Mouse (Mus musculus): ENCODE results near the gene Dpf3. TPM values are rescaled to one million over a fixed set of nuclear protein-coding genes. Genes with fewer than 3 reads are reported as not detected.

The Dpf3 gene
- polyA plus RNA-seq, 1 experiment from 2014 or later: 19.3 TPM

GRCm38 (mm10) chr12:83438002-83438401, 49.5 kb downstream of the Dpf3 start:
- H3K4me2 ChIP-seq (ENCODE audit: low read length): no peak overlapping the region
- no peak overlapping the region for H3K4me3 ChIP-seq (ENCODE audit: low read depth, low read length)
- no peaks in the 10 kb centered on the region for H3K36me3 ChIP-seq (ENCODE audit: control insufficient read depth, insufficient read depth, low read length)
- no peak overlapping the region for H3K9ac ChIP-seq (ENCODE audit: low read depth, low read length)
- no peaks in the 10 kb centered on the region for H3K4me1 ChIP-seq (ENCODE audit: control insufficient read depth, insufficient read depth, low read length)
- ATAC-seq: no peak
- H3K27ac ChIP-seq (ENCODE audit: low read length): no peak overlapping the region
- no peaks in the 10 kb centered on the region for H3K27me3 ChIP-seq (ENCODE audit: control insufficient read depth, insufficient read depth, low read depth, low read length)
- no peaks in the 10 kb centered on the region for H3K9me3 ChIP-seq (replicated peaks; ENCODE audit: control insufficient read depth, low read length, poor library complexity, severe bottlenecking)
- 91% methylated on average over 2 of the region's 2 CpGs for WGBS

- no peaks in the 10 kb centered on the region for H3K4me1 ChIP-seq (ENCODE audit: control insufficient read depth, insufficient read depth, low read length)
- H3K4me2 ChIP-seq (ENCODE audit: low read length): no peak overlapping the region
- H3K4me3 ChIP-seq (ENCODE audit: low read depth, low read length): no peak overlapping the region
- 67% methylated on average over 10 of the region's 10 CpGs for WGBS
- ATAC-seq: no peak
- H3K27ac ChIP-seq (ENCODE audit: low read length): no peak overlapping the region
- no peaks in the 10 kb centered on the region for H3K9me3 ChIP-seq (replicated peaks; ENCODE audit: control insufficient read depth, low read length, poor library complexity, severe bottlenecking)
- H3K9ac ChIP-seq (ENCODE audit: low read depth, low read length): no peak overlapping the region
- H3K27me3 ChIP-seq (ENCODE audit: control insufficient read depth, insufficient read depth, low read depth, low read length): no peaks in the 10 kb centered on the region
- no peaks in the 10 kb centered on the region for H3K36me3 ChIP-seq (ENCODE audit: control insufficient read depth, insufficient read depth, low read length)
Measured at GRCm38 (mm10) chr12:83433987-83434698, 53.4 kb downstream of the Dpf3 start.

- Histone ChIP-seq H3K36me3 (ENCODE audit: control insufficient read depth, insufficient read depth, low read length) (no peaks in the 10 kb centered on the region), H3K4me3 (ENCODE audit: low read depth, low read length) (no peak overlapping the region), H3K4me2 (ENCODE audit: low read length) (no peak overlapping the region), H3K9me3 (replicated peaks; ENCODE audit: control insufficient read depth, low read length, poor library complexity, severe bottlenecking) (no peaks in the 10 kb centered on the region), H3K4me1 (ENCODE audit: control insufficient read depth, insufficient read depth, low read length) (no peaks in the 10 kb centered on the region), H3K27ac (ENCODE audit: low read length) (no peak overlapping the region), H3K9ac (ENCODE audit: low read depth, low read length) (no peak overlapping the region), H3K27me3 (ENCODE audit: control insufficient read depth, insufficient read depth, low read depth, low read length) (no peaks in the 10 kb centered on the region)
- no peak for ATAC-seq
- WGBS: 95% methylated on average over 4 of the region's 4 CpGs
Measured at GRCm38 (mm10) chr12:83433436-83433835, 54.1 kb downstream of the Dpf3 start.

GRCm38 (mm10) chr12:83430207-83430606, 57.3 kb downstream of the Dpf3 start:
- H3K27me3 ChIP-seq (ENCODE audit: control insufficient read depth, insufficient read depth, low read depth, low read length): no peaks in the 10 kb centered on the region
- 91% methylated on average over 5 of the region's 5 CpGs for WGBS
- no peak overlapping the region for H3K27ac ChIP-seq (ENCODE audit: low read length)
- no peak overlapping the region for H3K4me3 ChIP-seq (ENCODE audit: low read depth, low read length)
- H3K36me3 ChIP-seq (ENCODE audit: control insufficient read depth, insufficient read depth, low read length): no peaks in the 10 kb centered on the region
- H3K4me1 ChIP-seq (ENCODE audit: control insufficient read depth, insufficient read depth, low read length): peaks cover 3% of the 10 kb centered on the region; the same call in 1 of the 2 replicates
- no peak overlapping the region for H3K9ac ChIP-seq (ENCODE audit: low read depth, low read length)
- H3K9me3 ChIP-seq (replicated peaks; ENCODE audit: control insufficient read depth, low read length, poor library complexity, severe bottlenecking): no peaks in the 10 kb centered on the region
- no peak for ATAC-seq
- H3K4me2 ChIP-seq (ENCODE audit: low read length): no peak overlapping the region

GRCm38 (mm10) chr12:83428016-83428415, 59.5 kb downstream of the Dpf3 start:
- Histone ChIP-seq H3K9me3 (replicated peaks; ENCODE audit: control insufficient read depth, low read length, poor library complexity, severe bottlenecking) (no peaks in the 10 kb centered on the region), H3K4me3 (ENCODE audit: low read depth, low read length) (no peak overlapping the region), H3K4me1 (ENCODE audit: control insufficient read depth, insufficient read depth, low read length) (peaks cover 9% of the 10 kb centered on the region), H3K27ac (ENCODE audit: low read length) (no peak overlapping the region), H3K36me3 (ENCODE audit: control insufficient read depth, insufficient read depth, low read length) (no peaks in the 10 kb centered on the region), H3K4me2 (ENCODE audit: low read length) (no peak overlapping the region), H3K9ac (ENCODE audit: low read depth, low read length) (no peak overlapping the region), H3K27me3 (ENCODE audit: control insufficient read depth, insufficient read depth, low read depth, low read length) (no peaks in the 10 kb centered on the region)
- 60% methylated on average over 9 of the region's 9 CpGs for WGBS
- no peak for ATAC-seq

- H3K4me2 ChIP-seq (ENCODE audit: low read length): no peak overlapping the region
- H3K4me1 ChIP-seq (ENCODE audit: control insufficient read depth, insufficient read depth, low read length): peaks cover 9% of the 10 kb centered on the region
- no peaks in the 10 kb centered on the region for H3K9me3 ChIP-seq (replicated peaks; ENCODE audit: control insufficient read depth, low read length, poor library complexity, severe bottlenecking)
- H3K36me3 ChIP-seq (ENCODE audit: control insufficient read depth, insufficient read depth, low read length): no peaks in the 10 kb centered on the region
- H3K27me3 ChIP-seq (ENCODE audit: control insufficient read depth, insufficient read depth, low read depth, low read length): no peaks in the 10 kb centered on the region
- 66% methylated on average over 4 of the region's 4 CpGs for whole genome bisulfite sequencing
- H3K9ac ChIP-seq (ENCODE audit: low read depth, low read length): no peak overlapping the region
- ATAC-seq: no peak
- no peak overlapping the region for H3K27ac ChIP-seq (ENCODE audit: low read length)
- H3K4me3 ChIP-seq (ENCODE audit: low read depth, low read length): no peak overlapping the region
Measured at GRCm38 (mm10) chr12:83427601-83428000, 59.9 kb downstream of the Dpf3 start.

GRCm38 (mm10) chr12:83426326-83426725, 61.2 kb downstream of the Dpf3 start:
- H3K9ac ChIP-seq (ENCODE audit: low read depth, low read length): no peak overlapping the region
- H3K9me3 ChIP-seq (replicated peaks; ENCODE audit: control insufficient read depth, low read length, poor library complexity, severe bottlenecking): no peaks in the 10 kb centered on the region
- no peaks in the 10 kb centered on the region for H3K27me3 ChIP-seq (ENCODE audit: control insufficient read depth, insufficient read depth, low read depth, low read length)
- ATAC-seq: no peak
- H3K4me1 ChIP-seq (ENCODE audit: control insufficient read depth, insufficient read depth, low read length): peaks cover 9% of the 10 kb centered on the region
- H3K27ac ChIP-seq (ENCODE audit: low read length): peak overlapping the region; percentile 68; the same call in 1 of the 2 replicates
- 65% methylated on average over 5 of the region's 5 CpGs for WGBS
- no peak overlapping the region for H3K4me2 ChIP-seq (ENCODE audit: low read length)
- H3K4me3 ChIP-seq (ENCODE audit: low read depth, low read length): no peak overlapping the region
- H3K36me3 ChIP-seq (ENCODE audit: control insufficient read depth, insufficient read depth, low read length): no peaks in the 10 kb centered on the region

- peak overlapping the region; percentile 68; the same call in 1 of the 2 replicates for H3K27ac ChIP-seq (ENCODE audit: low read length)
- no peak for ATAC-seq
- 73% methylated on average over 7 of the region's 7 CpGs for WGBS
Measured at GRCm38 (mm10) chr12:83425736-83426135, 61.8 kb downstream of the Dpf3 start.

GRCm38 (mm10) chr12:83424720-83425444, 62.6 kb downstream of the Dpf3 start:
- H3K27ac ChIP-seq (ENCODE audit: low read length): peak overlapping the region; percentile 68
- H3K4me1 ChIP-seq (ENCODE audit: control insufficient read depth, insufficient read depth, low read length): peaks cover 9% of the 10 kb centered on the region
- 35% methylated on average over 11 of the region's 11 CpGs for WGBS
- H3K4me2 ChIP-seq (ENCODE audit: low read length): no peak overlapping the region
- no peaks in the 10 kb centered on the region for H3K9me3 ChIP-seq (replicated peaks; ENCODE audit: control insufficient read depth, low read length, poor library complexity, severe bottlenecking)
- no peak overlapping the region for H3K9ac ChIP-seq (ENCODE audit: low read depth, low read length)
- H3K27me3 ChIP-seq (ENCODE audit: control insufficient read depth, insufficient read depth, low read depth, low read length): no peaks in the 10 kb centered on the region
- H3K36me3 ChIP-seq (ENCODE audit: control insufficient read depth, insufficient read depth, low read length): no peaks in the 10 kb centered on the region
- peak; percentile 79; the same call in 1 of the 2 replicates for ATAC-seq
- H3K4me3 ChIP-seq (ENCODE audit: low read depth, low read length): no peak overlapping the region

More at GRCm38 (mm10) chr12:83425736-83426135, 61.8 kb downstream of the Dpf3 start:
- peaks cover 9% of the 10 kb centered on the region for H3K4me1 ChIP-seq (ENCODE audit: control insufficient read depth, insufficient read depth, low read length)
- no peaks in the 10 kb centered on the region for H3K27me3 ChIP-seq (ENCODE audit: control insufficient read depth, insufficient read depth, low read depth, low read length)
- no peaks in the 10 kb centered on the region for H3K36me3 ChIP-seq (ENCODE audit: control insufficient read depth, insufficient read depth, low read length)
- no peaks in the 10 kb centered on the region for H3K9me3 ChIP-seq (replicated peaks; ENCODE audit: control insufficient read depth, low read length, poor library complexity, severe bottlenecking)
- H3K4me3 ChIP-seq (ENCODE audit: low read depth, low read length): no peak overlapping the region
- no peak overlapping the region for H3K9ac ChIP-seq (ENCODE audit: low read depth, low read length)
- no peak overlapping the region for H3K4me2 ChIP-seq (ENCODE audit: low read length)
